Mouse (Mus musculus) liver, postnatal 0 days (tissue): ENCODE results near the gene Gm20662. TPM values are rescaled to one million over a fixed set of nuclear protein-coding genes. Genes with fewer than 3 reads are reported as not detected.

Experiments used
- ATAC-seq: fragments of 200-750 bp; cut with Nextera tagmentation; 2 replicates; pipeline ENCODE4 v1.8.0; 2017; ENCODE audit warnings: mild to moderate bottlenecking, moderate library complexity
- DNase-seq: peaks from one replicate; pipeline ENCODE4 v3.0.0-alpha.2; 2016
- H3K27ac ChIP-seq: fragments of 300-500 bp; sonication (generic); 2 replicates; pipeline ENCODE4 v1.5.1; 2014; ENCODE audit warnings: antibody characterized with exemption, moderate library complexity, mild to moderate bottlenecking, low read depth
- H3K27me3 ChIP-seq: fragments of 300-500 bp; sonication (generic); 2 replicates; pipeline ENCODE4 v1.6.1; 2014; ENCODE audit warnings: low read length, control low read depth, mixed read lengths; ENCODE audit not compliant: insufficient read depth
- H3K36me3 ChIP-seq: fragments of 300-500 bp; sonication (generic); replicated peaks from 2 replicates; pipeline ENCODE4 v1.6.1; 2014; ENCODE audit warnings: mild to moderate bottlenecking, control low read depth, low read length, moderate library complexity, mixed read lengths; ENCODE audit not compliant: insufficient read depth
- H3K4me1 ChIP-seq: fragments of 300-500 bp; sonication (generic); 2 replicates; pipeline ENCODE4 v1.6.1; 2014; ENCODE audit warnings: antibody characterized with exemption, mild to moderate bottlenecking, control low read depth; ENCODE audit not compliant: insufficient read depth
- H3K4me2 ChIP-seq: fragments of 300-500 bp; sonication (generic); 2 replicates; pipeline ENCODE4 v1.6.1; 2014; ENCODE audit warnings: low read depth, mild to moderate bottlenecking, low read length, moderate library complexity, mixed read lengths
- H3K4me3 ChIP-seq: fragments of 300-500 bp; sonication (generic); 2 replicates; pipeline ENCODE4 v1.5.1; 2014; ENCODE audit warnings: low read depth, low read length
- H3K9ac ChIP-seq: fragments of 300-500 bp; sonication (generic); replicated peaks from 2 replicates; pipeline ENCODE4 v1.6.1; 2014; ENCODE audit warnings: mild to moderate bottlenecking, moderate library complexity
- H3K9me3 ChIP-seq: fragments of 300-500 bp; sonication (generic); 2 replicates; pipeline ENCODE4 v1.6.1; 2016; ENCODE audit warnings: mild to moderate bottlenecking, control low read depth, low read length, mixed read lengths
- CTCF ChIP-seq: sonication (generic); IDR thresholded peaks from 2 replicates; pipeline ENCODE4 v1.5.1; 2016; ENCODE audit warnings: antibody characterized with exemption, low read depth
- EP300 ChIP-seq: IDR thresholded peaks from 2 replicates; pipeline ENCODE4 v1.6.1; 2016; ENCODE audit warnings: antibody characterized with exemption, low read depth, mild to moderate bottlenecking
- WGBS: fragments of 180-500 bp; shearing (Covaris S2); extraction: QIAGEN DNeasy Blood & Tissue Kit; methylation state at CpG from one replicate; pipeline ENCODE4 v1.1.7; 2014; ENCODE audit not compliant: insufficient replicate concordance; 5-methylcytosine and 5-hydroxymethylcytosine counted together
- polyA plus RNA-seq: library from polyadenylated mRNA; unstranded; fragments of >200 nt; fragmentation: Nextera tagmentation; extraction: Ambion mirVana; gene quantifications from 2 replicates; pipeline ENCODE4 v1.2.1, GENCODE M21; 2015

Gm20662 gene
- polyA plus RNA-seq, 1 experiment from 2014 or later: not detected

DNA sequence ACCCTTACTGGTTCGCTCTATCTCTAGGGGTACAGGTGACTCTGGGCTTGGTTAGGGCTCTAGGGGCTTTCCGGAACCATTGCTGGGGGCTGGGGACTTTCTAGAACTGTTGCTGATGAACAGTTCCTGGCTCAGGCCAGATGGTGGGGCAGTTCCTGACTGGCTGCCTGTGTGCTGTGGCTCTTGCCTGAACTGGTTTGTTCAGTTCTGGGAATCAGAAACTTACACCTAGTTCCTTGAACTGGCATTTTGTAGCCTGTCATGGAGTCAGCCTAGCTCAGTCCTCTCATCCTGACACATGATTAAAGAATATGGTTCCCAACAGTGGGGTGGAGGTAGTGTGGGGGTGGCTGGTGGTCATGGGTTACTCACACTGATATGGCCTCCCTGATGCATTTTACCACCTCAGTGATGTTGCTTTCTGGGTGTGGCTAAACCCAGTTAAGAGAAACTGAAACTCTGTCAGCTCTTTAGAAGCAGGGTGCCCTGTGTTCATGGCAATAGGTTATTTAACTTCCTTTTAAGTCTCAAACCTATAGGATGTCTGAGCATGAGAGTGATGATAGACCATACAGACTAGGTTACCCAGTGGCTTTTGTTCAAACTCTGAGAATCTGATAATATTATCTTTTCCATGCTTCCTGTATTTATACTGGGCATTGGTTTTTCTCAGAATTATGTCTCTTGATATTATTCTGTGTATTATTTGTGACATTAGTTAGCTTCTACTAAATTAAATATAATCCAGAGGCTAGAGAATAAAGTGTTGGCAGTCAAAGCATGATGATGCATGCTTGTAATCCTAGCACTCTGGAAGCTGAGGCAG is 39.4 kb downstream of the Gm20662 start:
- no peak overlapping the region for H3K9ac ChIP-seq
- H3K4me3 ChIP-seq: no peak overlapping the region
- no peak overlapping the region for H3K27ac ChIP-seq
- 90% methylated on average over 2 of the region's 2 CpGs for WGBS
- no peaks in the 10 kb centered on the region for H3K9me3 ChIP-seq
- ATAC-seq (peak; percentile 35; the same call in 1 of the 2 replicates), DNase-seq (no peak)
- H3K4me1 ChIP-seq: no peaks in the 10 kb centered on the region
- no peaks in the 10 kb centered on the region for H3K27me3 ChIP-seq
- no peak overlapping the region for H3K4me2 ChIP-seq
- no peak for TF ChIP-seq CTCF
- no peak for TF ChIP-seq EP300
- H3K36me3 ChIP-seq: peaks cover 63% of the 10 kb centered on the region

DNA sequence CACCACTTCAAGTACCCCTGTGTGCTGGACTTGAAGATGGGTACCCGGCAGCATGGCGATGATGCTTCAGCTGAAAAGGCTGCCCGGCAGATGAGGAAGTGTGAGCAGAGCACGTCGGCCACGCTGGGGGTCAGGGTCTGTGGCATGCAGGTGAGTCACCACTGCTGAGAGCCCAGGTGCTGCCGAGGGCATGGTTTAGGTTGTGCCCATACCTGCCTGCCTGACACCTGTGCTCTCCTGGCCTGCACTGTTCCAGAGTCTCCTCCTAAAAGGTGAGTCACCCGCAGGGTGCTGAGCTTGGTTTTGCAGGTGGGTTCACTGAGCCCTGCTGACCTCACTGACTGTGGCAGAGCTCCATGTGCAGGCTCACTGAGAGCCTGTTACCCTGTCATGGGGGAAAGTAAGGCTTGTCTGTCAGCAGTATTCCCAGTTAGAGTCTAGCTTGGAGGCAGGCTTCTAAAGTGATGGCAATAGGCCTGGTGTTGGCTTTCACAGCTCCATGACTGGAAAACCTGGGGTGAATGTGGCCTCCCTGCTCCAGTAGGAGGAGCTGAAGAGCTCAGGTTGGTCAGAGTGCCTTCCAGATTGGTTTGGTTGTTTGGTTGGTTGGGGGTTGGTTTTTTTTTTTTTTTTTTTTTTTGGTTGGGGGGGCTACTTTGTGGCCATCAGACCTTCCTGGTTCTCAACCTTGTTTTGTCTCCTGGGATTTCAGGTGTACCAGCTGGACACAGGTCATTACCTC is 48.8 kb downstream of the Gm20662 start:
- no peak overlapping the region for H3K4me2 ChIP-seq
- ATAC-seq (no peak), DNase-seq (peak; percentile 14)
- no peaks in the 10 kb centered on the region for H3K27me3 ChIP-seq
- peaks cover 18% of the 10 kb centered on the region for H3K4me1 ChIP-seq
- no peak overlapping the region for H3K4me3 ChIP-seq
- no peak overlapping the region for H3K27ac ChIP-seq
- H3K36me3 ChIP-seq: peaks cover 55% of the 10 kb centered on the region
- WGBS: 90% methylated on average over 8 of the region's 8 CpGs
- no peak overlapping the region for H3K9ac ChIP-seq
- no peaks in the 10 kb centered on the region for H3K9me3 ChIP-seq
- TF ChIP-seq EP300 (no peak), CTCF (peak; percentile 42)

DNA sequence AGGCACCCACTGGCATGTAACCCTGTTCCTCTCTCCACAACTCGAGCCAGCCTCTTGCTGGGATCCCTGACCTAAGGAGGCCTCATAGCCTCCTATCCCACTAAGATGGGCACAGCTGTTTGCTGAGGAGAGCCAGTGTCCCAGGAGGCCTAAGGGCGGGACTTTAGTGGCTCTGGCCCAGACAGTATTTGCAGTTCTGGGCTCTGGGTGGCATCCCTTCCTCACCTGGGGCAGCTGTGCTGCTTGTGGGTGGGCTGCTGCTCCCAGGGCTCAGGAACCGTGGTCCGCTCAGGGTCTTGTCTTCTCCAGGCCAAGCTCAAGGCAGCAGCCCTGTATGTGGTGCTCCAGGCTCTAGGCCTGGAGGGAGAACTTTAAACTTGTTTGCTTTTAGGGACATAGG is 50.4 kb downstream of the Gm20662 start:
- H3K4me3 ChIP-seq: no peak overlapping the region
- H3K4me2 ChIP-seq: no peak overlapping the region
- peaks cover 56% of the 10 kb centered on the region for H3K36me3 ChIP-seq
- DNase-seq (peak; percentile 19), ATAC-seq (no peak)
- no peak for TF ChIP-seq EP300
- no peak for TF ChIP-seq CTCF
- H3K27ac ChIP-seq: no peak overlapping the region
- H3K4me1 ChIP-seq: peaks cover 21% of the 10 kb centered on the region
- no peaks in the 10 kb centered on the region for H3K27me3 ChIP-seq
- H3K9me3 ChIP-seq: no peaks in the 10 kb centered on the region
- H3K9ac ChIP-seq: peak overlapping the region; percentile 16; the same call in 1 of the 2 replicates
- WGBS: 79% methylated on average over 4 of the region's 4 CpGs

DNA sequence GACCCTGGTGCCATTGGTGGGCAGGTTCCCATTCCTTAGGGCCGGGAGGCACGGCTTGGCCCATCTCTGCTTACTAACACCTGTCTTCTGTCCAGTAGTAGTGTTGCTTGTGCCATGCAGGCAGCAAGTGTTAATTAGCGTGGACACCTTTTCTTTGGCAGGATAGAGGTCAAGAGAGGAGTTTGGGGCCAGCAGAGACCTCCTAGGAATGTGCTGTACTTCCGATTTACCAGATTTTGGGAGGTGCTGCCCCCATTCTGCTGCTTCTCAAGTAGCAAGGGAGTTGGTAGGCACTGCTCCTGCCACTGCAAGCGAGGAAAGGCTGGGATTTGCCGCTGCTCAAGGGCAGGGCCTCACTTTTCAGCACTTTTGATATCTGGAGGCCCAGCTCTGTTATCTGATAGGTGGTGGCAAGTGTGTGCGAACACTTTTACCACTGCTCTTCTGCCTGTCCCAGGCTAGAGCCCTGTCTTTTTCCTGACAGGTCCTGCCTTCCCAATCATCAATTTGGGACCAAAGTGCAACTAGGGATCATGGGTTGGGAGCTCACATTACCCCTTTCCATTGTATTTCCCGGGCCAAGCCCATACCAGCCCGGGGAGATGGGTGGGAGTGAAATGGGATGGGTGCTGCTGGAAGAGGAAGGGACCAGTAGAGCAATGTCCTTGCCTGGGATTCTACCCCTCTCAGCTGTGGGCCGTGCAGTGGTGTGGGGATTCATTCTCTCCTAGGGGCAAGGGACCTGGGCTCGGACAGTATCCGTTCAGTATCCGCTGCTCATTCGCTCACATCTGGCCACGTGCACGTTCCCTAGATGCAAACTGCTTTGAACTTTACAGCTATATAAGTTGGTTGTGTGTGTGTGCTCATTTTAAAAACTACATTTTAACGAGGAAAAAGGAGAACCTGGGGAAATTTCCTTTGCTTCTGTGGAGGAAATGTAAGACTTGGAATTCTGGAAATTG is 51.7 kb downstream of the Gm20662 start:
- Histone ChIP-seq H3K9me3 (no peaks in the 10 kb centered on the region), H3K27ac (peak overlapping the region; percentile 88), H3K4me2 (peak overlapping the region; percentile 88), H3K9ac (peak overlapping the region; percentile 58), H3K4me3 (peak overlapping the region; percentile 91), H3K27me3 (no peaks in the 10 kb centered on the region), H3K36me3 (peaks cover 52% of the 10 kb centered on the region), H3K4me1 (peaks cover 21% of the 10 kb centered on the region)
- TF ChIP-seq EP300 (no peak), CTCF (no peak)
- no peak for ATAC-seq
- WGBS: 39% methylated on average over 17 of the region's 17 CpGs
- DNase-seq: peak; percentile 33

DNA sequence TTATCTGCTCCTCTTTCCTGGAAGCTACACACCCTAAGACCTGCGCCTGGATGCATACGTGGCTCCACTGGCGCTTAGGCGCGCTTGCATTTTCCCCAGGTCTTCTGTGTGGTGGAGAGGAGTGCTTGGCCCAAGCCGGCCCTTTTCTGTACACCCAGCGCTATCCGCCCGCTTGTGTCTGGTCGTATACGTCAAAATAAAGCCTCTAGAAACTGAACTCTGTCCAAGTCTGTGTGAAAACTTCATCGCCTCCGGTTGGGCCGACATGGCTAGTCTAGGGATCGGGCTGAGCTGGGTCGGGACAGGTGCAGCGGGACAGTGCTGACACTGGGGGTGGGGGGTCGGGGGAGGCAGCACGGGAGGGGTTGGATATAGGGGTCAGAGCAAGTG is 52.4 kb downstream of the Gm20662 start:
- no peak for DNase-seq
- Histone ChIP-seq H3K27me3 (no peaks in the 10 kb centered on the region), H3K4me3 (peak overlapping the region; percentile 91), H3K4me2 (peak overlapping the region; percentile 88), H3K4me1 (peaks cover 24% of the 10 kb centered on the region), H3K36me3 (peaks cover 48% of the 10 kb centered on the region), H3K9ac (peak overlapping the region; percentile 58), H3K9me3 (no peaks in the 10 kb centered on the region), H3K27ac (peak overlapping the region; percentile 88)
- TF ChIP-seq EP300: no peak
- peak; percentile 3 for ATAC-seq
- 3% methylated on average over 19 of the region's 19 CpGs for WGBS
